8 mouse cellular contexts compared by ENCODE assay signal in the genomic region with DNA sequence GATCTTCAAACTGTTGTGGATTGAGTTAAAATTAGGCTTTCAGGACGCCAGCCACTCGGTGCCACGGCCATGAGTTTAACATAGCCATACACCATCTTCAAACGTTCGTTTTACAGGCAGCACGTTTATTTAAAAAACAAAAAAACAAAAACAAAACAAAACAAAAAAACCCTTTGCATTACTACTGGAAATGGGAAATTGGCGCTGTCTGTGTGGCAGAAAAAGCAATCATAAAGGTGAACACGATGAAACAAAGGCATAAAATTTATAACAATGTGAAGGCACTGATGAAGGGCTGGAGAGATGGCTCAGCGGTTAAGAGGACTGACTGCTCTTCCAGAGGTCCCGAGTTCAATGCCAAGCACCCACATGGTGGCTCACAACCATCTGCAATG. TPM values are rescaled to one million over a fixed set of nuclear protein-coding genes. Genes with fewer than 3 reads are reported as not detected.
DNase-seq lines count a peak whose midpoint lies in the region; ATAC-seq lines count a peak whose summit lies in the region.

A gene (minus strand): TSS at position 96 of the 395 bp plus-strand sequence.

- H3K4me2 ChIP-seq in kidney, embryonic 16.5 days (replicated peaks; ENCODE audit: low read depth, low read length), result peak within 1 kb of the TSS; percentile 93
- H3K4me2 ChIP-seq in embryonic facial prominence, embryonic 13.5 days, result peak within 1 kb of the TSS; percentile 84
- H3K4me2 ChIP-seq in hindbrain, embryonic 15.5 days, result peak within 1 kb of the TSS; percentile 91
- peak within 1 kb of the TSS; percentile 77 for H3K4me2 ChIP-seq in midbrain, embryonic 14.5 days (ENCODE audit: low read length)

- H3K9me3 ChIP-seq in kidney, embryonic 16.5 days (ENCODE audit: low read length), result no peaks in the 10 kb centered on the region
- no peaks in the 10 kb centered on the region for H3K9me3 ChIP-seq in embryonic facial prominence, embryonic 13.5 days
- no peaks in the 10 kb centered on the region for H3K9me3 ChIP-seq in hindbrain, embryonic 15.5 days
- no peaks in the 10 kb centered on the region for H3K9me3 ChIP-seq in midbrain, embryonic 14.5 days (ENCODE audit: control insufficient read depth, low read length)

- peak within 1 kb of the TSS; percentile 73 for H3K9ac ChIP-seq in kidney, embryonic 16.5 days (replicated peaks; ENCODE audit: low read length)
- H3K9ac ChIP-seq in embryonic facial prominence, embryonic 13.5 days, result peak within 1 kb of the TSS; percentile 69
- H3K9ac ChIP-seq in hindbrain, embryonic 15.5 days, result peak within 1 kb of the TSS; percentile 47
- peak within 1 kb of the TSS; percentile 59 for H3K9ac ChIP-seq in midbrain, embryonic 14.5 days (replicated peaks; ENCODE audit: low read length)

- H3K4me1 ChIP-seq in kidney, embryonic 16.5 days (ENCODE audit: insufficient read depth, low read length), result peaks cover 9% of the 10 kb centered on the region
- peaks cover 12% of the 10 kb centered on the region for H3K4me1 ChIP-seq in embryonic facial prominence, embryonic 13.5 days
- H3K4me1 ChIP-seq in hindbrain, embryonic 15.5 days (replicated peaks), result peaks cover 16% of the 10 kb centered on the region; the same call in 1 of the 2 replicates
- peaks cover 5% of the 10 kb centered on the region; the same call in 1 of the 2 replicates for H3K4me1 ChIP-seq in midbrain, embryonic 14.5 days (ENCODE audit: control insufficient read depth, insufficient read depth, low read length)

- no peaks in the 10 kb centered on the region for H3K36me3 ChIP-seq in kidney, embryonic 16.5 days (ENCODE audit: insufficient read depth, low read length)
- no peaks in the 10 kb centered on the region for H3K36me3 ChIP-seq in embryonic facial prominence, embryonic 13.5 days
- no peaks in the 10 kb centered on the region for H3K36me3 ChIP-seq in hindbrain, embryonic 15.5 days
- H3K36me3 ChIP-seq in midbrain, embryonic 14.5 days (ENCODE audit: control insufficient read depth, insufficient read depth, low read length), result no peaks in the 10 kb centered on the region

- intact Hi-C loops in left cerebral cortex, postnatal 4 days (cut with DNase I), result no loop called here

- peak within 1 kb of the TSS; percentile 52 for H3K4me3 ChIP-seq in kidney, embryonic 16.5 days (ENCODE audit: low read length)
- peak within 1 kb of the TSS; percentile 48 for H3K4me3 ChIP-seq in embryonic facial prominence, embryonic 13.5 days
- H3K4me3 ChIP-seq in hindbrain, embryonic 15.5 days, result peak within 1 kb of the TSS; percentile 51
- peak within 1 kb of the TSS; percentile 46 for H3K4me3 ChIP-seq in midbrain, embryonic 14.5 days (replicated peaks; ENCODE audit: low read depth, low read length)

- WGBS in kidney, embryonic 16.5 days, result 37% methylated on average over 10 of the region's 10 CpGs
- WGBS in embryonic facial prominence, embryonic 13.5 days, result 34% methylated on average over 10 of the region's 10 CpGs
- WGBS in hindbrain, embryonic 15.5 days, result 28% methylated on average over 10 of the region's 10 CpGs
- WGBS in midbrain, embryonic 14.5 days, result 36% methylated on average over 10 of the region's 10 CpGs

- no peak for ATAC-seq in kidney, embryonic 16.5 days (ENCODE audit: low FRiP score, low TSS enrichment)
- no peak for ATAC-seq in embryonic facial prominence, embryonic 13.5 days (ENCODE audit: insufficient number of reproducible peaks, insufficient read depth, low FRiP score, low TSS enrichment, low read depth)
- ATAC-seq in hindbrain, embryonic 15.5 days (ENCODE audit: low FRiP score, low read depth), result no peak; the same call in 1 of the 2 replicates
- no peak for ATAC-seq in midbrain, embryonic 14.5 days (ENCODE audit: low FRiP score, low TSS enrichment)
- ATAC-seq in activated CD4-positive, CD25-positive, alpha-beta regulatory T cell, adult 4 months, result no peak

- DNase-seq in kidney, adult 18-20 months, result no peak
- no peak for DNase-seq in midbrain, embryonic 14.5 days
- no peak for DNase-seq in right cerebral cortex, postnatal 10 days (ENCODE audit: low spot score in 2 of 2)
- DNase-seq in left cerebral cortex, postnatal 4 days, result no peak

- no peaks in the 10 kb centered on the region for H3K27me3 ChIP-seq in kidney, embryonic 16.5 days (ENCODE audit: insufficient read depth, low read length)
- H3K27me3 ChIP-seq in embryonic facial prominence, embryonic 13.5 days, result no peaks in the 10 kb centered on the region
- H3K27me3 ChIP-seq in hindbrain, embryonic 15.5 days, result no peaks in the 10 kb centered on the region
- no peaks in the 10 kb centered on the region for H3K27me3 ChIP-seq in midbrain, embryonic 14.5 days (ENCODE audit: control insufficient read depth, insufficient read depth, low read length)

- H3K27ac ChIP-seq in kidney, embryonic 16.5 days (ENCODE audit: low read length), result 0 out of 2 replicates have a peak within 1 kb of the TSS, but pooled peaks have one; percentile 41
- 0 out of 2 replicates have a peak within 1 kb of the TSS, but pooled peaks have one; percentile 0 for H3K27ac ChIP-seq in embryonic facial prominence, embryonic 13.5 days
- H3K27ac ChIP-seq in hindbrain, embryonic 15.5 days (replicated peaks), result peak within 1 kb of the TSS; percentile 53
- peak within 1 kb of the TSS; percentile 63 for H3K27ac ChIP-seq in midbrain, embryonic 14.5 days (replicated peaks; ENCODE audit: low read depth, low read length)

RNA-seq across cellular contexts. Expression of the gene that starts here (rescaled TPM):
- 6.1 and 6.5 TPM in 2 replicates for polyA plus RNA-seq in kidney, embryonic 16.5 days (2015; fragmentation: Nextera tagmentation; extraction: Ambion mirVana)
- 3.1 and 5.0 TPM in 2 replicates for polyA plus RNA-seq in embryonic facial prominence, embryonic 13.5 days (2015; fragmentation: Nextera tagmentation; extraction: Ambion mirVana)
- polyA plus RNA-seq in hindbrain, embryonic 15.5 days (2015; fragmentation: Nextera tagmentation; extraction: Ambion mirVana), result 6.5 and 8.4 TPM in 2 replicates
- polyA plus RNA-seq in midbrain, embryonic 14.5 days (2014; fragmentation: Nextera tagmentation; extraction: Ambion mirVana), result 6.9 and 9.0 TPM in 2 replicates
- total RNA-seq in left cerebral cortex, postnatal 4 days (2021), result 1 to 10 TPM; 1.6 to 2.1 TPM
- not detected for polyA plus RNA-seq in activated CD4-positive, CD25-positive, alpha-beta regulatory T cell, adult 4 months (2017; shearing (Covaris generic))

Comparison
In these comparisons a context has a peak if more than half of its experiments do, and no peak if none do; other contexts are left out.
1. H3K27ac ChIP-seq: peak in every context shown above with its lines; median percentile 63 in midbrain, embryonic 14.5 days; 53 in hindbrain, embryonic 15.5 days; 41 in kidney, embryonic 16.5 days; 0 in embryonic facial prominence, embryonic 13.5 days.